Mouse (Mus musculus): ENCODE results near the gene Atp6v1a.
A peak's percentile ranks its signal among the peaks of the same experiment; 100 is the strongest.

The Atp6v1a gene

DNA sequence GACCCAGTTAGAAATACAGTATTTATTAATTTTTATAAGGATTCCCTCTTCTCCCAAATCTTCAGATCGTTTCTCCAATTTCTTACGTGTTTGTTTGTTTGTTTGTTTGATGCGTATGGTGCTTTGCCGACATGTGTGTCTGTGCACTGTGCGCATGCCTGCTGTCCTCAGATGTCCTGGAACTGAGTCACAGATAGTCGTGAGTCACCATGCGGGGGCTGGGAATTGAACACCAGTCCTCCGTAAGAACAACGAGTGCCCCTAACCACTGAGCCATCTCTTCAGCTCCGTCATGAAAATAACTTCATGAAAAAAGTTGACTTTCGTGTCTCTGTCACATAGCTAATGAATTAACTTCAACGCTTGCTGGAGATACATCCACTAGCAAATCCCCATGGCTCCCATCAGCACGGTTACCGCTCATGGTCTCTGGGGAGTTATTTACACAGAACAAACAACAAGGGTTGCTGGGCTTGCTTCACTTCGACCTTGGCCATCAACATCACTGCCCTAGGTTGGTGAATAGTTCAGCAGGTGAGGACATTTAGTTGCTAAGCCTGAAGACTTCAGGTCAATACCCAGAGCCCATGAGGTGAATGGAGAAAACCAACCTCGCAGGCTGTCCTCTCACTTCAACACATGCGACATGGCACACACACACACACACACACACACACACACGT, 78.8 kb downstream of the Atp6v1a start:
- no peak for DNase-seq

DNA sequence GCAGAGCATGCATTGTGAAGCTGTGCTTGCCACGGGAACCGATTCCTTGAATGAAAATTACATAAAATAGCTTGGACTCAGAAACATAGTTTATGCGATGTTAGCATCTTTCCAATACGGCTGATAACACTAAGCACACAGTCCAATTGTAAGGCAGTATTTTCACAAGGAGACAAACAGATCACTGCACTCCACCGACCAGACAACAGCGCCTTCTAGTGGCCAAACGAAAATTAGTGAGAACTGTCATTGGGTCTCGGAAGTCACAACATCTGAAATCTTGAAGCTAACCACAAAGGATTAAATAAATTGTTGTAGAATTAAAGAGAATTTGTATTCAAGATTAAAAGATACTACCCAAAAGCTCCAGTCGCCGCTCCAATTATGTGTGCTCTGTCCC, 80.8 kb downstream of the Atp6v1a start:
- peak; percentile 83 for DNase-seq

DNA sequence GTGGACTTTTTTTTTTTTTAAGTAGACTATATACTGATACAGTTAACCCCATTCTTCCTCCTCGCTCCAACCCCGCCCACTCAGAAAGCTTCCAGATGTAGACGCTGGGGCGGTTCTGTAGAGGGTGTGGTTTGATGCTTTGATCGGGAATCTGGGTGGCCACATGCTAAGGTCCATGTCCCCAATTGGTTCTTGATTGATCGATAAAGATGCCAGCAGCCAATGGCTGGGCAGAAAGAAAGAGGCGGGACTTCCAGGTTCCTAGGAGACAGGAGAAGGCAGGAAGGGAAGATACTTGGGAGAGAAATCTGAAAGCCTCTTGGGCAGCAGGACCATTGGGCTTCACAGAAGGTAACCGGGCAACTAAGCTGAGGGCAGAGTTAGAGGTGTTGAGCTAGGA, 83.7 kb downstream of the Atp6v1a start:
- no peak for DNase-seq

DNA sequence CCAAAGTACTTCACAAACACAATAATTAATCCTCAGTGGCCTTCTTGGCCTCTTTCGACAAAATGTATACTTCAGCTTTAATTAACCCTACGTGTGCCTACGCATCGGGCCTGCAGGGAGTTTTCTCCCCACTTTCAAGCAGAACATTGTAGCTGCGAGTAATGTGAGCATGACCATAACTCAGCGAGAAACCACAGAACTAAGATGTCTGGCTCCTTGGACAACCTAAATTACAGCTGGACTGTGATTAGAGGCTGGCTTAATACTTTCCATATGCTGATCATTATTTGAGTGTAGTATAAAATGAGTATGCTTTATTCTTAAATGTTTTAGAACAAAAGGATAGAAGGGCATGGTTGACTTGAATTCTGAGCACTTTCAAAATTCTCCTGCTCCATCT, 86.2 kb downstream of the Atp6v1a start:
- no peak for DNase-seq

DNA sequence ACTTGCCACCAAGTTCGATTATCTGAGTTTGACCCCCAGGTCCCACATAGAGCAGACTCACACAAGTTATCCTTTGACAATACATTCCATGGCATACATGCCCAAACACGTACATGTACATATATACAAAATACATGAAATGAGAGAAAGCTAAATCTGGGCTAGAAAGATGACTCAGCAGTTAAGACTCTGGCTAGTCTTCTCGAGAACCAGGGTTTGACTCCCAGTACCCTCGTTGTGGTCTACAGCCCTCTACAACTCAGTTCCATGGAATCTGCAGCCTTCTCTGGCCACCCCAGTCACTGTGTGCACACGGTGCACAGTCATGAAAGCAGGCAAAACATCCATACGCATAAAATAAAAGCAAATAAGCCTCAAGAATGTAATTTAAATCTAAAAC, 87.1 kb downstream of the Atp6v1a start:
- no peak for DNase-seq

DNA sequence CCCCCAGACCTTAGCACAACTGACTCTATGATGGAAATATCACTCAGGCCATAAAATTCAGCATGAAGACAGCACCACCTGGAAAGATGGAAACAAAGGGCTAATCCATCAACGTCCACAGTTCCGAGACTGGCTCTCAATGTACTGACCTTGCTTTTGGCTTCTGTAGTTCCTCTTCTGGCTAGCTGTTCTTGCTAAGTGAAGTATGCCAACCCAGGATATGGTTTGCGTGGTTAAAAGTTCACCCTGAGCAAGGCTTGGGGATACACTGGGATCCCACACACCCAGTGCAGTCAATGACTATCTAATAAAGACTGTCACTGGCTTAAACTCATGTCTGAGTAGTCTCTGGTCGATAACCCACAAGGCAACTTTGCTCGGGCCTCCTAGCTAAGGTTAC, 89.4 kb downstream of the Atp6v1a start:
- no peak for DNase-seq

DNA sequence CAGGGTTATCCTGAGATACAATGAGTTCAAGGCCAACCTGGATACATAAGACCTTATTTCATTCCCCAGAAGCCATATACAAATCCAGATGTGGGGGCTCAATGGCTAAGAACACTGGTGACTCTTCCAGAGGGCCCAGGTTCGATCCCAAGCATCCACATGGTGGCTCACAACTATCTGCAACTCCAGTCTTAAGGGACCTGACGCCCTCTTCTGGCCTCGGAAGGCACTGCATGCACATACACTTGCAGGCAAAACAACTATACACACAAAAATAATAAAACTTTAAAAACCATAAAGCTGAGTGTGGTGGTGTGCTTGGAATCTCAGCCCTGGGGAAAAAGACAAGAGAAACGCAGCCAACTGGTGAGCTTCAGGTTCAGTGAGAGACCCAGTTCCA, 100.4 kb downstream of the Atp6v1a start:
- no peak for DNase-seq

Data from lung, postnatal 10 days (tissue).